Mouse (Mus musculus): ENCODE results near the gene Slc2a3.

DNA sequence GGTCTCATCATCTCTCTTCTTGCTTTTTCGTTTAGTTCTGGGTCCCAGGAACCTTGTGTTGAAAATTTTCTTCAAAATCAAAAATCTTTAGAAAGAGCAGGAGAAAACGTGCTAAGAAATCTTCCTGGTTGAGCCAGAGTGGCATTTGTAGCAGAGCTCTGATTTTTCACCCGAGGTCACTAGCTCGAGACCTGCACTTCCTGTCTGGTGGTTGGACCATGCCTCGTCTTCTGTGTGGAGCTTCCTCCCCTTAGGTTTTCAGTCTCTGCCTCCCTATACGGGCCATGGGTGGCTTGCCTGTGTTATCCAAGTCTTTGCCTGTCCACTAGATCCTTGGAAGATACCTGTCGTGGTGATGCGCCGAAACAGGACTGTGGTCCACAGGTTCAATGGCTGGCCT lies 20.4 kb upstream of the Slc2a3 start:
- TF ChIP-seq CTCF (IDR thresholded peaks at IDR 0.05; ENCODE audit: extremely low read depth, insufficient read length, insufficient replicate concordance, low read depth, low read length) (no peak), POLR2A (IDR thresholded peaks at IDR 0.05; ENCODE audit: low read depth, low read length) (no peak)

Data from small intestine, adult 2 months (tissue).